Mouse (Mus musculus) bone marrow macrophage, adult 2 months (primary cell): Measurements from ENCODE around the gene Hdgfl2.

Experiments
- CTCF ChIP-seq: IDR thresholded peaks from 2 replicates; pipeline ENCODE4 v1.5.1; 2012; ENCODE audit warnings: low read depth, mild to moderate bottlenecking, low read length, moderate library complexity
- POLR2A ChIP-seq: IDR thresholded peaks from 2 replicates; pipeline ENCODE4 v1.6.1; 2012; ENCODE audit warnings: mild to moderate bottlenecking, low read depth, low read length, borderline replicate concordance

GRCm38 (mm10) chr17:56126175-56126574 is 46.7 kb downstream of the Hdgfl2 start:
- TF ChIP-seq POLR2A (no peak), CTCF (no peak)
